Mouse (Mus musculus): ENCODE results near the gene Fermt1. TPM values are rescaled to one million over a fixed set of nuclear protein-coding genes. Genes with fewer than 3 reads are reported as not detected.

The Fermt1 gene
- polyA plus RNA-seq, 1 experiment: not detected

DNA sequence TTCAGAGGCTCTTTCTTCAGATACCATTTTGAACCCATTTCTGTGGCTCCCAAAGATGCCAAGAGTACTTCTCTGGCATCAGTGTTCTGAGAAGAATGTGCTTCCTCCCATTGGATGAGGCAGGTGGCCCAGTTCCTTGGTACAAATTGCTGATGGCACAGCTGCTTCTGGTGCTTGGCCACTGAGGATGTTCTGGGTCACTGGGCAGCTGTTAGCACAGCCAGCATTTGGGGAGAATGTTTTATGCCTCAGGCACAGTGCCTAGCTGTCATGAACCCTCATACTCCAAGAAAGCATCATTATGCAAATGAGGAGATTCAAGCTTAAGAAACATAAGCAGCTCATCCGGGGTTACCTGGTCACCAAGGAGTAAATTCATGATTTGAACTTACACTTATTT is 12.1 kb upstream of the Fermt1 start:
- no peak for TF ChIP-seq MYOD1 (IDR thresholded peaks at IDR 0.05; ENCODE audit: control insufficient read depth in 1 of 3, insufficient read length in 2 of 3, low read depth in 2 of 3)
- no peak for TF ChIP-seq TCF3 (IDR thresholded peaks at IDR 0.05; ENCODE audit: insufficient read length, low read depth)
- TF ChIP-seq E2F4 (IDR thresholded peaks at IDR 0.05; ENCODE audit: insufficient read depth): no peak
- no peak for TF ChIP-seq REST (IDR thresholded peaks at IDR 0.05; ENCODE audit: insufficient read depth, insufficient read length)
- TF ChIP-seq MAX (IDR thresholded peaks at IDR 0.05; ENCODE audit: low read depth): no peak
- TF ChIP-seq MYOG (IDR thresholded peaks at IDR 0.05; ENCODE audit: control insufficient read depth in 1 of 3, insufficient read depth in 1 of 3, insufficient read length in 2 of 3, low read depth in 2 of 3): no peak
- no peak for TF ChIP-seq TCF12 (IDR thresholded peaks at IDR 0.05; ENCODE audit: insufficient read depth, poor library complexity, severe bottlenecking)
- TF ChIP-seq SRF (IDR thresholded peaks at IDR 0.05; ENCODE audit: control insufficient read depth, insufficient read length, low read depth): no peak
- no peak for TF ChIP-seq POLR2AphosphoS2 (IDR thresholded peaks at IDR 0.05; ENCODE audit: insufficient read length, low read depth)
- TF ChIP-seq POLR2A (IDR thresholded peaks at IDR 0.05; ENCODE audit: insufficient read length, low read depth): no peak
- no peak for TF ChIP-seq USF1 (IDR thresholded peaks at IDR 0.05; ENCODE audit: low read depth)
- TF ChIP-seq CEBPB (IDR thresholded peaks at IDR 0.05; ENCODE audit: insufficient read depth, poor library complexity, severe bottlenecking): no peak
- H3K27me3 ChIP-seq (ENCODE audit: control insufficient read depth, insufficient read depth, insufficient read length): no peaks in the 10 kb centered on the region

DNA sequence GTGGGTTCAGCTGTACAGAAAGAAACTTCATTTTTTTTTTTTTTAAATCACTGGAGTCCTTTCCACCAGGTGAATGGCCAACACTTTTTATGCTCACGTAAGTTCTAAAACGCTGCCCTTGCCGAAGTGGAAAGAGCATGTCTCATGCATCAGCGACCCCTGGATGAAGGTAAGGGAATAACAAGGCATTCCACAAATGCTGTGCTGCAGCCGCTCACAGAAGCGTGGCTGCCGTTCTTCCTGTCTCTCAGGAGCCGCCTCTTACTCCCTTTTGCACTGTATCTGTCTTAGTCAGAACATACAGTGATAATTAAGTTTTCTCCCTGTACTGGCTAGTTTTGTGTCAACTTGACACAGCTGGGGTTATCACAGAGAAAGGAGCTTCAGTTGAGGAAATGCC is 6.5 kb upstream of the Fermt1 start:
- no peak for TF ChIP-seq E2F4 (IDR thresholded peaks at IDR 0.05; ENCODE audit: insufficient read depth)
- no peak for TF ChIP-seq SRF (IDR thresholded peaks at IDR 0.05; ENCODE audit: control insufficient read depth, insufficient read length, low read depth)
- no peak for TF ChIP-seq REST (IDR thresholded peaks at IDR 0.05; ENCODE audit: insufficient read depth, insufficient read length)
- TF ChIP-seq POLR2A (IDR thresholded peaks at IDR 0.05; ENCODE audit: insufficient read length, low read depth): no peak
- TF ChIP-seq MAX (IDR thresholded peaks at IDR 0.05; ENCODE audit: low read depth): no peak
- no peak for TF ChIP-seq TCF3 (IDR thresholded peaks at IDR 0.05; ENCODE audit: insufficient read length, low read depth)
- TF ChIP-seq CEBPB (IDR thresholded peaks at IDR 0.05; ENCODE audit: insufficient read depth, poor library complexity, severe bottlenecking): no peak
- no peak for TF ChIP-seq USF1 (IDR thresholded peaks at IDR 0.05; ENCODE audit: low read depth)
- no peak for TF ChIP-seq TCF12 (IDR thresholded peaks at IDR 0.05; ENCODE audit: insufficient read depth, poor library complexity, severe bottlenecking)
- no peak for TF ChIP-seq MYOG (IDR thresholded peaks at IDR 0.05; ENCODE audit: control insufficient read depth in 1 of 3, insufficient read depth in 1 of 3, insufficient read length in 2 of 3, low read depth in 2 of 3)
- no peak for TF ChIP-seq MYOD1 (IDR thresholded peaks at IDR 0.05; ENCODE audit: control insufficient read depth in 1 of 3, insufficient read length in 2 of 3, low read depth in 2 of 3)
- TF ChIP-seq POLR2AphosphoS2 (IDR thresholded peaks at IDR 0.05; ENCODE audit: insufficient read length, low read depth): no peak

More for the DNA sequence above, 12.1 kb upstream of the Fermt1 start:
- Histone ChIP-seq H3K79me2 (ENCODE audit: control insufficient read depth, insufficient read depth) (no peaks in the 10 kb centered on the region), H3ac (ENCODE audit: control insufficient read depth, insufficient read length) (no peak overlapping the region), H3K4me3 (no peak overlapping the region), H3K36me3 (ENCODE audit: control insufficient read depth, insufficient read depth) (no peaks in the 10 kb centered on the region), H3K4me2 (ENCODE audit: low read depth) (no peak overlapping the region)

GRCm38 (mm10) chr2:132948174-132948573 is 2.5 kb upstream of the Fermt1 start:
- Histone ChIP-seq H3ac (ENCODE audit: control insufficient read depth, insufficient read length) (no peak overlapping the region), H3K79me2 (ENCODE audit: control insufficient read depth, insufficient read depth) (no peaks in the 10 kb centered on the region), H3K4me2 (ENCODE audit: low read depth) (no peak overlapping the region), H3K27me3 (ENCODE audit: control insufficient read depth, insufficient read depth, insufficient read length) (peaks cover 19% of the 10 kb centered on the region), H3K4me3 (no peak overlapping the region), H3K36me3 (ENCODE audit: control insufficient read depth, insufficient read depth) (no peaks in the 10 kb centered on the region)
- TF ChIP-seq POLR2AphosphoS2 (IDR thresholded peaks at IDR 0.05; ENCODE audit: insufficient read length, low read depth): no peak
- TF ChIP-seq MYOG (IDR thresholded peaks at IDR 0.05; ENCODE audit: control insufficient read depth in 1 of 3, insufficient read depth in 1 of 3, insufficient read length in 2 of 3, low read depth in 2 of 3): no peak
- TF ChIP-seq E2F4 (IDR thresholded peaks at IDR 0.05; ENCODE audit: insufficient read depth): no peak

More for the DNA sequence above, 6.5 kb upstream of the Fermt1 start:
- Histone ChIP-seq H3K27me3 (ENCODE audit: control insufficient read depth, insufficient read depth, insufficient read length) (no peaks in the 10 kb centered on the region), H3K79me2 (ENCODE audit: control insufficient read depth, insufficient read depth) (no peaks in the 10 kb centered on the region), H3K4me3 (no peak overlapping the region), H3ac (ENCODE audit: control insufficient read depth, insufficient read length) (no peak overlapping the region), H3K36me3 (ENCODE audit: control insufficient read depth, insufficient read depth) (no peaks in the 10 kb centered on the region), H3K4me2 (ENCODE audit: low read depth) (no peak overlapping the region)

- Histone ChIP-seq H3ac (ENCODE audit: control insufficient read depth, insufficient read length) (no peak overlapping the region), H3K4me3 (no peak overlapping the region), H3K4me2 (ENCODE audit: low read depth) (no peak overlapping the region), H3K79me2 (ENCODE audit: control insufficient read depth, insufficient read depth) (no peaks in the 10 kb centered on the region), H3K36me3 (ENCODE audit: control insufficient read depth, insufficient read depth) (no peaks in the 10 kb centered on the region), H3K27me3 (ENCODE audit: control insufficient read depth, insufficient read depth, insufficient read length) (peaks cover 19% of the 10 kb centered on the region)
- TF ChIP-seq CEBPB (IDR thresholded peaks at IDR 0.05; ENCODE audit: insufficient read depth, poor library complexity, severe bottlenecking) (no peak), POLR2A (IDR thresholded peaks at IDR 0.05; ENCODE audit: insufficient read length, low read depth) (no peak), E2F4 (IDR thresholded peaks at IDR 0.05; ENCODE audit: insufficient read depth) (no peak), SRF (IDR thresholded peaks at IDR 0.05; ENCODE audit: control insufficient read depth, insufficient read length, low read depth) (no peak), POLR2AphosphoS2 (IDR thresholded peaks at IDR 0.05; ENCODE audit: insufficient read length, low read depth) (no peak), TCF12 (IDR thresholded peaks at IDR 0.05; ENCODE audit: insufficient read depth, poor library complexity, severe bottlenecking) (no peak), TCF3 (IDR thresholded peaks at IDR 0.05; ENCODE audit: insufficient read length, low read depth) (no peak), USF1 (IDR thresholded peaks at IDR 0.05; ENCODE audit: low read depth) (no peak), MYOD1 (IDR thresholded peaks at IDR 0.05; ENCODE audit: control insufficient read depth in 1 of 3, insufficient read length in 2 of 3, low read depth in 2 of 3) (no peak), MYOG (IDR thresholded peaks at IDR 0.05; ENCODE audit: control insufficient read depth in 1 of 3, insufficient read depth in 1 of 3, insufficient read length in 2 of 3, low read depth in 2 of 3) (no peak), REST (IDR thresholded peaks at IDR 0.05; ENCODE audit: insufficient read depth, insufficient read length) (no peak), MAX (IDR thresholded peaks at IDR 0.05; ENCODE audit: low read depth) (no peak)
Observed at GRCm38 (mm10) chr2:132946976-132947375, 1.3 kb upstream of the Fermt1 start.

Measured in myocyte (in vitro differentiated cells).